ENCODE assay signal across 7 mouse cellular contexts in genomic region chr2:166793542-166794214, GRCm38 (mm10). TPM values are rescaled to one million over a fixed set of nuclear protein-coding genes. Genes with fewer than 3 reads are reported as not detected.
DNase-seq lines count a peak whose midpoint lies in the region; ATAC-seq and TF ChIP-seq lines count a peak whose summit lies in the region.
"Not testable (repeated sequence)": the region's sequence is repeated elsewhere in the genome, so short reads cannot be mapped to it uniquely, and the experiment has no call there.

No protein-coding gene starts in this region.

- H3K4me1 ChIP-seq in intestine, postnatal 0 days (replicated peaks; ENCODE audit: control insufficient read depth, insufficient read depth, low read length); limb, embryonic 11.5 days (ENCODE audit: control insufficient read depth, insufficient read depth, low read length): not testable (repeated sequence)
- peaks cover 26% of the 10 kb centered on the region for H3K4me1 ChIP-seq in midbrain, embryonic 13.5 days (replicated peaks)

- TF ChIP-seq CTCF in intestine, postnatal 0 days (IDR thresholded peaks at IDR 0.05; ENCODE audit: low read depth) = not testable (repeated sequence)

- peaks cover 23% of the 10 kb centered on the region for H3K36me3 ChIP-seq in intestine, postnatal 0 days (ENCODE audit: control insufficient read depth, insufficient read depth)
- not testable (repeated sequence) for H3K36me3 ChIP-seq in limb, embryonic 11.5 days (ENCODE audit: control insufficient read depth, insufficient read depth, low read length)
- peaks cover 29% of the 10 kb centered on the region for H3K36me3 ChIP-seq in midbrain, embryonic 13.5 days

- peak overlapping the region; percentile 86 for H3K4me2 ChIP-seq in intestine, postnatal 0 days (replicated peaks; ENCODE audit: low read depth)
- peak overlapping the region; percentile 69 for H3K4me2 ChIP-seq in limb, embryonic 11.5 days (ENCODE audit: low read depth, severe bottlenecking)
- H3K4me2 ChIP-seq in midbrain, embryonic 13.5 days (replicated peaks) = peak overlapping the region; percentile 80

- not testable (repeated sequence) for H3K9me3 ChIP-seq in intestine, postnatal 0 days (ENCODE audit: control insufficient read depth); limb, embryonic 11.5 days (ENCODE audit: control insufficient read depth, low read length); midbrain, embryonic 13.5 days

- peak overlapping the region; percentile 15 for H3K27ac ChIP-seq in intestine, postnatal 0 days (ENCODE audit: low read depth, low read length)
- peak overlapping the region; percentile 60 for H3K27ac ChIP-seq in limb, embryonic 11.5 days (replicated peaks; ENCODE audit: low read depth, low read length)
- H3K27ac ChIP-seq in midbrain, embryonic 13.5 days = peak overlapping the region; percentile 72

- under 1% methylated on average over 70 of the region's 76 CpGs for WGBS in intestine, postnatal 0 days
- under 1% methylated on average over 69 of the region's 76 CpGs for WGBS in limb, embryonic 11.5 days
- WGBS in midbrain, embryonic 13.5 days = 1% methylated on average over 57 of the region's 76 CpGs

- H3K27me3 ChIP-seq in intestine, postnatal 0 days (replicated peaks; ENCODE audit: control insufficient read depth, insufficient read depth, low read length); limb, embryonic 11.5 days (ENCODE audit: control insufficient read depth, insufficient read depth, low read length); midbrain, embryonic 13.5 days: not testable (repeated sequence)

- H3K4me3 ChIP-seq in intestine, postnatal 0 days (ENCODE audit: low read depth, low read length) = peak overlapping the region; percentile 74
- H3K4me3 ChIP-seq in limb, embryonic 11.5 days (ENCODE audit: low read depth, low read length) = peak overlapping the region; percentile 83
- H3K4me3 ChIP-seq in midbrain, embryonic 13.5 days (replicated peaks) = peak overlapping the region; percentile 79

- DNase-seq in adrenal gland, adult 8-10 months = peak; percentile 72
- peak; percentile 86 for DNase-seq in embryo, embryonic 9.5 days (ENCODE audit: extremely low spot score)
- DNase-seq in gastrocnemius, postnatal 4 days (ENCODE audit: low spot score in 2 of 2) = peak; percentile 66 to 85
- peak; percentile 88 for DNase-seq in limb, embryonic 11.5 days (ENCODE audit: low spot score)
- peak; percentile 73 for DNase-seq in spleen, adult 12 weeks (ENCODE audit: low spot score)

- peak overlapping the region; percentile 66 for H3K9ac ChIP-seq in intestine, postnatal 0 days (ENCODE audit: low read depth, low read length)
- peak overlapping the region; percentile 81 for H3K9ac ChIP-seq in limb, embryonic 11.5 days (ENCODE audit: low read length)
- H3K9ac ChIP-seq in midbrain, embryonic 13.5 days (replicated peaks) = peak overlapping the region; percentile 85

- ATAC-seq in intestine, postnatal 0 days = peak; percentile 85
- peak; percentile 86 for ATAC-seq in limb, embryonic 11.5 days (ENCODE audit: insufficient number of reproducible peaks, low FRiP score, low TSS enrichment, low read depth)
- peak; percentile 87 for ATAC-seq in midbrain, embryonic 13.5 days

RNA-seq across cellular contexts. Expression of gene Trp53rkb, which starts 1.3 kb away (rescaled TPM):
- 1 to 10 TPM; 3.9 to 8.1 (median 4.9) TPM for total RNA-seq in adrenal gland, adult 8-10 months (2022)
- total RNA-seq in gastrocnemius, postnatal 4 days (2021) = 1 to 10 TPM; 4.3 to 4.8 TPM
- polyA plus RNA-seq in intestine, postnatal 0 days (2015; fragmentation: Nextera tagmentation; extraction: Ambion mirVana) = 3.7 and 5.1 TPM in 2 replicates
- polyA plus RNA-seq in limb, embryonic 11.5 days (2014; fragmentation: Nextera tagmentation; extraction: Ambion mirVana) = 11.1 and 12.9 TPM in 2 replicates
- 10.8 and 11.1 TPM in 2 replicates for polyA plus RNA-seq in midbrain, embryonic 13.5 days (2015; fragmentation: Nextera tagmentation; extraction: Ambion mirVana)

RNA-seq across cellular contexts. Expression of gene Arfgef2, which starts 11.7 kb away (rescaled TPM):
- total RNA-seq in adrenal gland, adult 8-10 months (2022) = 10 to 100 TPM; 59.7 to 83.9 (median 74.0) TPM
- 10 to 100 TPM; 22.4 to 24.8 TPM for total RNA-seq in gastrocnemius, postnatal 4 days (2021)
- polyA plus RNA-seq in intestine, postnatal 0 days (2015; fragmentation: Nextera tagmentation; extraction: Ambion mirVana) = 6.1 and 6.5 TPM in 2 replicates
- 4.8 and 5.7 TPM in 2 replicates for polyA plus RNA-seq in limb, embryonic 11.5 days (2014; fragmentation: Nextera tagmentation; extraction: Ambion mirVana)
- polyA plus RNA-seq in midbrain, embryonic 13.5 days (2015; fragmentation: Nextera tagmentation; extraction: Ambion mirVana) = 3.2 and 3.4 TPM in 2 replicates

Comparison
In these comparisons a context has a peak if more than half of its experiments do, and no peak if none do; other contexts are left out.
1. Peak in every context shown above with its lines: DNase-seq, ATAC-seq, H3K4me3 ChIP-seq and H3K27ac ChIP-seq.
2. H3K27ac ChIP-seq: peak in every context shown above with its lines; median percentile 72 in midbrain, embryonic 13.5 days; 60 in limb, embryonic 11.5 days; 15 in intestine, postnatal 0 days.